Mouse (Mus musculus) forebrain, embryonic 15.5 days (tissue): Measurements from ENCODE around the gene Bckdk. TPM values are rescaled to one million over a fixed set of nuclear protein-coding genes. Genes with fewer than 3 reads are reported as not detected.
A peak's percentile ranks its signal among the peaks of the same experiment; 100 is the strongest.

Experiments used
- ATAC-seq: fragments of 200-750 bp; cut with Nextera tagmentation; replicated peaks from 2 replicates; pipeline ENCODE4 v1.8.0; 2017; ENCODE audit warnings: mild to moderate bottlenecking, moderate TSS enrichment, moderate library complexity
- H3K27ac ChIP-seq: fragments of 300-500 bp; sonication (generic); replicated peaks from 2 replicates; pipeline ENCODE4 v1.5.1; 2015; ENCODE audit warnings: mild to moderate bottlenecking, inconsistent platforms
- H3K27me3 ChIP-seq: fragments of 300-500 bp; sonication (generic); 2 replicates; pipeline ENCODE4 v1.6.1; 2015; ENCODE audit warnings: inconsistent platforms
- H3K36me3 ChIP-seq: fragments of 300-500 bp; sonication (generic); 2 replicates; pipeline ENCODE4 v1.6.1; 2015; ENCODE audit warnings: mild to moderate bottlenecking, inconsistent platforms
- H3K4me1 ChIP-seq: fragments of 300-500 bp; sonication (generic); 2 replicates; pipeline ENCODE4 v1.6.1; 2015; ENCODE audit warnings: inconsistent platforms
- H3K4me2 ChIP-seq: fragments of 300-500 bp; sonication (generic); replicated peaks from 2 replicates; pipeline ENCODE4 v1.6.1; 2015; ENCODE audit warnings: mild to moderate bottlenecking, inconsistent platforms
- H3K4me3 ChIP-seq: fragments of 300-500 bp; sonication (generic); 2 replicates; pipeline ENCODE4 v1.5.1; 2015; ENCODE audit warnings: mild to moderate bottlenecking, inconsistent platforms
- H3K9ac ChIP-seq: fragments of 300-500 bp; sonication (generic); replicated peaks from 2 replicates; pipeline ENCODE4 v1.6.1; 2015; ENCODE audit warnings: mild to moderate bottlenecking, inconsistent platforms
- H3K9me3 ChIP-seq: fragments of 300-500 bp; sonication (generic); 2 replicates; pipeline ENCODE4 v1.6.1; 2016; ENCODE audit warnings: inconsistent platforms
- WGBS: fragments of 180-500 bp; shearing (Covaris S2); methylation state at CpG from one replicate; pipeline ENCODE4 v1.1.7; 2015; ENCODE audit warnings: mixed read lengths; 5-methylcytosine and 5-hydroxymethylcytosine counted together
- polyA plus RNA-seq: library from polyadenylated mRNA; unstranded; fragments of >200 nt; fragmentation: Nextera tagmentation; extraction: Ambion mirVana; gene quantifications from 2 replicates; pipeline ENCODE4 v1.2.1, GENCODE M21; 2015

Bckdk gene
- polyA plus RNA-seq, 1 experiment from 2014 or later = 84.3 TPM

DNA sequence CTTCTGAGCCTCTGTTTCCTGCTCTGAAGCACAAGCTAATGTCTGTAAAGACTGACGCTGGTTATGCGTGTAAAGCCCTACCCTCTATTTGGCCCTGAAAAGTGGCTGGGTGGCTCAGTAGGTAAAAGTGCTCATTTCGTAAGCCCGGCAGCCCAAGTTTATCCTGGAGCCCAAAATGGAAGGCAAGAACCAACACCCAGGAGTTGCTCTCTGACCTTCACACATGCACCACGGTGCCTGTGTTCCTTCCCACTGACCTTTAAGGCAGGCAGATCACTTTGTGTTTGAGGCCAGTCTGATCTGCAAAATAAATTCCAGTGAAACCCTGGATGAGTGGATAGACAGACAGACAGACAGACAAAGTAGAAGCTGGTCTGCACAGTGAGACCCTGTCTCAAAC is 19.8 kb downstream of the Bckdk start:
- ATAC-seq = no peak
- Histone ChIP-seq H3K9me3 (no peaks in the 10 kb centered on the region), H3K4me1 (no peaks in the 10 kb centered on the region), H3K36me3 (peaks cover 49% of the 10 kb centered on the region), H3K27ac (no peak overlapping the region), H3K4me2 (no peak overlapping the region), H3K4me3 (no peak overlapping the region), H3K27me3 (peaks cover 8% of the 10 kb centered on the region; the same call in 1 of the 2 replicates), H3K9ac (no peak overlapping the region)
- WGBS = 88% methylated on average over 5 of the region's 5 CpGs

DNA sequence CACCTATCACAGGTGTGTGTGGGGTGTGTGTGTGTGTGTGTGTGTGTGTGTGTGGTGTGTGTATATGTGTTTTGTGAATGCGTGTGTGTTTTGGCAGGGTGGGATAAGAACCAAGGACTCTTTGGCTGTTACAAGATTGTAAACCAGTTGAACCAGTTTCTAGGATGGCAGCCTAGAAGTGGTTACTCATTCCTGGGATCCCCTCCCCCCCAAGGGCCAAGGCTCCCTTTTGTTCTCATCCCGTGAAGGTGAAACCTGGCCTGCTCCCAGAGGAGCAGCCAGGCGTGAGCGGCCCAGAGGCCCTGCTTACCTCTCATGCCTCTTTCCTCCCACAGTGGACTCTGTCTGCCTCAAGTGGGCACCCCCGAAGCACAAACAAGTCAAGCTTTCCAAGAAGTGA is 21.4 kb downstream of the Bckdk start:
- no peaks in the 10 kb centered on the region for H3K4me1 ChIP-seq
- H3K4me3 ChIP-seq = no peak overlapping the region
- peaks cover 47% of the 10 kb centered on the region for H3K36me3 ChIP-seq
- H3K9me3 ChIP-seq = no peaks in the 10 kb centered on the region
- no peak overlapping the region for H3K27ac ChIP-seq
- no peak overlapping the region for H3K9ac ChIP-seq
- no peak for ATAC-seq
- peaks cover 17% of the 10 kb centered on the region for H3K27me3 ChIP-seq
- 51% methylated on average over 5 of the region's 5 CpGs for WGBS
- no peak overlapping the region for H3K4me2 ChIP-seq

- Histone ChIP-seq H3K27me3 (peaks cover 20% of the 10 kb centered on the region), H3K36me3 (peaks cover 41% of the 10 kb centered on the region), H3K27ac (no peak overlapping the region), H3K9me3 (no peaks in the 10 kb centered on the region), H3K4me2 (no peak overlapping the region), H3K9ac (no peak overlapping the region), H3K4me3 (no peak overlapping the region), H3K4me1 (no peaks in the 10 kb centered on the region)
- 90% methylated on average over 8 of the region's 8 CpGs for WGBS
- ATAC-seq = no peak
Measured at GRCm38 (mm10) chr7:127926066-127926465, 22.2 kb downstream of the Bckdk start.

GRCm38 (mm10) chr7:127926846-127927245 is 23.0 kb downstream of the Bckdk start:
- WGBS = 90% methylated on average over 11 of the region's 11 CpGs
- Histone ChIP-seq H3K27me3 (peaks cover 20% of the 10 kb centered on the region), H3K4me3 (no peak overlapping the region), H3K4me2 (no peak overlapping the region), H3K4me1 (no peaks in the 10 kb centered on the region), H3K27ac (no peak overlapping the region), H3K36me3 (peaks cover 39% of the 10 kb centered on the region), H3K9me3 (no peaks in the 10 kb centered on the region), H3K9ac (no peak overlapping the region)
- no peak for ATAC-seq

GRCm38 (mm10) chr7:127927726-127928125 is 23.8 kb downstream of the Bckdk start:
- no peak overlapping the region for H3K27ac ChIP-seq

DNA sequence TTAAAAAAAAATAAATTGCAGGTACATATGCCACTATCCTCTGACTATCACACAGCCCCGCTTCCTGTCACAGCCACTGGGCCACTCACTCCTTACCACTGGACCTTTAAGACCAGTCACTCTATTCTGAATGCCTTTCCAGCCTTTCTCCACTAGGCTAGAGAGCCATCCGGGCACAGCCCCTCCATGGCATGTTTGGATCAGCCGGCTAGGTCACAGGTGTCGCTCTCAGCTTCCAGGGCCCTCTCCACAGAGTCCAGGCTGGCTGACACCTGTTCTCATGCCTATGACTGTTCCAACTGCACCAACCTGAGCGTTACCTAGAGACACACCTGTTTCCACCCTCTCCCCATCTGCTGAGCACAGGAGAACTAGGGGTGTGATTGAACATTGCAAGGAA is 24.7 kb downstream of the Bckdk start:
- Histone ChIP-seq H3K4me2 (no peak overlapping the region), H3K9ac (no peak overlapping the region), H3K4me3 (no peak overlapping the region), H3K9me3 (no peaks in the 10 kb centered on the region), H3K27me3 (peaks cover 20% of the 10 kb centered on the region), H3K4me1 (no peaks in the 10 kb centered on the region), H3K36me3 (peaks cover 23% of the 10 kb centered on the region), H3K27ac (no peak overlapping the region)
- WGBS = 57% methylated on average over 5 of the region's 5 CpGs
- no peak for ATAC-seq

More at GRCm38 (mm10) chr7:127927726-127928125, 23.8 kb downstream of the Bckdk start:
- Histone ChIP-seq H3K36me3 (peaks cover 30% of the 10 kb centered on the region), H3K4me2 (no peak overlapping the region), H3K27me3 (peaks cover 20% of the 10 kb centered on the region), H3K9me3 (no peaks in the 10 kb centered on the region), H3K9ac (no peak overlapping the region), H3K4me3 (no peak overlapping the region), H3K4me1 (no peaks in the 10 kb centered on the region)
- ATAC-seq = no peak
- 83% methylated on average over 11 of the region's 11 CpGs for WGBS

- Histone ChIP-seq H3K27ac (no peak within 1 kb of the TSS), H3K9ac (no peak within 1 kb of the TSS), H3K4me2 (no peak within 1 kb of the TSS), H3K27me3 (peaks cover 20% of the 10 kb centered on the region), H3K4me1 (peaks cover 5% of the 10 kb centered on the region), H3K4me3 (no peak within 1 kb of the TSS), H3K36me3 (peaks cover 14% of the 10 kb centered on the region), H3K9me3 (no peaks in the 10 kb centered on the region)
- ATAC-seq = no peak
- WGBS = 17% methylated on average over 4 of the region's 6 CpGs
Measured at GRCm38 (mm10) chr7:127929923-127930322, 26.0 kb downstream of the Bckdk start, which contains the start of gene Prss8. TSS of gene Prss8 (minus strand) at chr7:127930104.

DNA sequence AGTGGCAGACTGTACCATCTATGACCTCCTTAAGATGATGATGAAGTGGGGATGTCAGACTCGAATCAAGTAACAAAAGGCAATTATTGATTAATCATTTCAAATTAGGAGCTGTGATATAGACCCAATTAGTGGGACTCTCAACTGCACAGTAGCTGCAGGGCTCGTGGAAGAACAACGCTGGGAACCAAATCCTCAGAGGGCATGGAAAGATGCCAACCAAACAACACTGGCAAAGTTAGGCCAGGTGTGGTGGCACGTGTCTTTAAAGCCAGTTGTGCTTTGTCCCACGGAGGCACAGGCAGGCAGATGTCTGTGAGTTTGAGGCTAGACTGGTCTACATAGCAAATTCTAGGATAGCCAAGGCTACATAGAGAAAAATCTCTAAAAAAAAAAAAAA is 26.8 kb downstream of the Bckdk start:
- WGBS = 69% methylated on average over 5 of the region's 5 CpGs
- Histone ChIP-seq H3K4me1 (peaks cover 7% of the 10 kb centered on the region), H3K27me3 (peaks cover 20% of the 10 kb centered on the region), H3K27ac (no peak overlapping the region), H3K9ac (no peak overlapping the region), H3K36me3 (peaks cover 9% of the 10 kb centered on the region), H3K9me3 (no peaks in the 10 kb centered on the region), H3K4me3 (no peak overlapping the region), H3K4me2 (no peak overlapping the region)
- ATAC-seq = no peak

DNA sequence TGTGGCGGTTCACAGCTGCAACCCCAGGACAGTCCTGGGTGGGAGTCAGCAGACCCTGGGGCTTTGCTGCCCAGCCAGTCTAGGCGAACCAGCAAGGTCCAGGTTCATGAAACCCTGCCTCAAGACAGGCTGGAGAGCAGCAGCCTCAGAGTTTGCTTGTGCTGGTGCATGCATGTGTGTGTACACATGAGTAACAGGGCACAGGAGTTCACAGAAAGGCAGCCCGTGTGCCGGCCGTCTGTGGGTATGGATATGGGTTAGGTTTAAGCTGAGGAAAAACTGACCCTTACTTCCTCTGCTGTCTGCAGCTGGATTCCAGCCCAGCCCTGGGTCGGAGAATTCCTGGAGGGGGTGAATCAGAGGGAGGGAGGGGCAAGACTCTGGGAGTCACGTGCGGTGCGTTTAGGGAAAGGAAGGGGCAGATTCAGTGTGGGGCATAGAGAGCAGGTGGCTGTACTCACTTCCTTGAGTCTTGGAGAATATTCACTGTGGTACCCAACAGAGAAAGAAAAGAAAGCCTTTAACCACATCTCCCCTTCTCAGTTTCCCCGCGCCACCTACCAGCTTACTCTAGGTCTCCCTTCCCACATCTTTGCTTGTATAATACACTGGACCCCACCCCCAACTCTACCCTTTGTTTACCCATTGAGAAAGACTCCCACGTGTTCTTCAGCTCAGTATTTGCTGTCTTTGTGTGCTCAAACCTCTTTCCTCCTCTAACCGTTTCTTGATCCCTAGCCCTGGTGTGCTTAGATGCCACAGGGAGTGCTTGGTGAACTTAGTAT is 27.7 kb downstream of the Bckdk start:
- Histone ChIP-seq H3K4me1 (peaks cover 16% of the 10 kb centered on the region), H3K4me2 (no peak overlapping the region), H3K27me3 (peaks cover 20% of the 10 kb centered on the region), H3K4me3 (no peak overlapping the region), H3K9ac (no peak overlapping the region), H3K36me3 (peaks cover 2% of the 10 kb centered on the region; the same call in 1 of the 2 replicates), H3K27ac (no peak overlapping the region), H3K9me3 (no peaks in the 10 kb centered on the region)
- 30% methylated on average over 13 of the region's 13 CpGs for WGBS
- no peak for ATAC-seq

- no peak for ATAC-seq
- Histone ChIP-seq H3K9ac (no peak overlapping the region), H3K9me3 (no peaks in the 10 kb centered on the region)
Measured at GRCm38 (mm10) chr7:127932273-127933031, 28.6 kb downstream of the Bckdk start.

GRCm38 (mm10) chr7:127934075-127934474 is 30.2 kb downstream of the Bckdk start:
- H3K36me3 ChIP-seq = no peaks in the 10 kb centered on the region
- no peaks in the 10 kb centered on the region for H3K9me3 ChIP-seq
- peaks cover 9% of the 10 kb centered on the region for H3K27me3 ChIP-seq
- H3K27ac ChIP-seq = no peak overlapping the region
- 86% methylated on average over 5 of the region's 5 CpGs for WGBS
- no peak overlapping the region for H3K9ac ChIP-seq
- H3K4me1 ChIP-seq = peaks cover 16% of the 10 kb centered on the region
- no peak overlapping the region for H3K4me2 ChIP-seq
- no peak overlapping the region for H3K4me3 ChIP-seq
- no peak for ATAC-seq

More at GRCm38 (mm10) chr7:127932273-127933031, 28.6 kb downstream of the Bckdk start:
- Histone ChIP-seq H3K4me1 (peaks cover 16% of the 10 kb centered on the region), H3K36me3 (no peaks in the 10 kb centered on the region), H3K4me2 (no peak overlapping the region), H3K4me3 (no peak overlapping the region), H3K27me3 (peaks cover 20% of the 10 kb centered on the region), H3K27ac (no peak overlapping the region)
- WGBS = 18% methylated on average over 13 of the region's 13 CpGs

DNA sequence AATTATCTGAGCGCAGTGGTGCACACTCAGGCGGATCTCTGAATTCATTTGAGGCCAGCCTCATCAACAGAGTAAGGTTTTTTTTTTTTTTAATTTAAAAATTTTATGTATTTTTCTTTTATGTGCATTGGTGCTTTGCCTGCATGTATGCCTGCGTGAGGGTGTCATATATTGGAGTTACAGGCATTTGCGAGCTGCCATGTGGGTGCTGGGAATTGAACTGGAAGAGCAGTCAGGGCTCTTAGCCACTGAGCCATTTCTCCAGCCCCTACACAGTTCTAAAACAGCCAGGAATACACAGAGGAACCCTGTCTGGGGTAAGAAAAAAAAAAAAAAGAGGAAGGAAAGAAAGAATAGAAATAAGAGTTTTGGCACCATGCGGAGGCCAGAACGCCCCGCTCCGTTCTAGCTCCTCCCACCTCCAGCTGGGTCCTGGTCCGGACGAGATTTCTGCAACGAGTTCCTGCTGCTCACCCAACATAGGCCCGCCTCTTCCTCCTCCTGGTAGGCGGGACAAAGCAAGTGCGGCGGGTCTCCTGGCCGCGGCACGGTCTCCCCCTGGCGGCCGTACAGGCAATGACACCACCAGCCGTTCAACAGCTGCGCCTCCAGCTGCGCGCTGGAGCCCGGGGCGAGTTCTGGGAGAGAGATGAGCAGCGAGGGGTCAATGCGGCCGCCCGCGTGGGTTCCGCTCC is 31.3 kb downstream of the Bckdk start:
- Histone ChIP-seq H3K27me3 (peaks cover 3% of the 10 kb centered on the region), H3K9ac (peak overlapping the region; percentile 89), H3K4me3 (peak overlapping the region; percentile 77), H3K27ac (peak overlapping the region; percentile 84), H3K36me3 (no peaks in the 10 kb centered on the region), H3K4me2 (peak overlapping the region; percentile 96), H3K9me3 (no peaks in the 10 kb centered on the region), H3K4me1 (peaks cover 16% of the 10 kb centered on the region)
- 6% methylated on average over 31 of the region's 32 CpGs for WGBS
- peak; percentile 97 for ATAC-seq
